Mouse (Mus musculus): ENCODE results near the gene Gtf2ird1.
A peak's percentile ranks its signal among the peaks of the same experiment; 100 is the strongest.
"Not testable (repeated sequence)": the region's sequence is repeated elsewhere in the genome, so short reads cannot be mapped to it uniquely, and the experiment has no call there.

The Gtf2ird1 gene

DNA sequence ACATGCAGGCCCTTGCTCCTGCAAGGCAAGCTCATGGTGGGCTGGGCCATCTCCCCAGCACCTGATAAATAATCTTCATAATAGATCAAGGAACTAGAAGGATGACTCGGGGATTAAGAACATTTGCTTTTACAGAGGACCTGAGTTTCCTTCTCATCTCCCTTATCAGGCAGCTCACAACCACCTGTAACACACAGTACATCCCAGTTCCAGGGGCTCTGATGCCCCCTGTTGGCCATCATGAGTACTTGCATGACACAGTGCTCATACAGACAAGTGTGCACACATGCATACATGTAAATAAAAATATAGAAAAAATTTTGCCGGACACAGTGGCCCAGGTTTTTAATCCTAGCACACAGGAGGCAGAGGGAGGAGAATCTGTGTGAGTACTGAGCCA is 17.4 kb upstream of the Gtf2ird1 start:
- DNase-seq, result no peak

DNA sequence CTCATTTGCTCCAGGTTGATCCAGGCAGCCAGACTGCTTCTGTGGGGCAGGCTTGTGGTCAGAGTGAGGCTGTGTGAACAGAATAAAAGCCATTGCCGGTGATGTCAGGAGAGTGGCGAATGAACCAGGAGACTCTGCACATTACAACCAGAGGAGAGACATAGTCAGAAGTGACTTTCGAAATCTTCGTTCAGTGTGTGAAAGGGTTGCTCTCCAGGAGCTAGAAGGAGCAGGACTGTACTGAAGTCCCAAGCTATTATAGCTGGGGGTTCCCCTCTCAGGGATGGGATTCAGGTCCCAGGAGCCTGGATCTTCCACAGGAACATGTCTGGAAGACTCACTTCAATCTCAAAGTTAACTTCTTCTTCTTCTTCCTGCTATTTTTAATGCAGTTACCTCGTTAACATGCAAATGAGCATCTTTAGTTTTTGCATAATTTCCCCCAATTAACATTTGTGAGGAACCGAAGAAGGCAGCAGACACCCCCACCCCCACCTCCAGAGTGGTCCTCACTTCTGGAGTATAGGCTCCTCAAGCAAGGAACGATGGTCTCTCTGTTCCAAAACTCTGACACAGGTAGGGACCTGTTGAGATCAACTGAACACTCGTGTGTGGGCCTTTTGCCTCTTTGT is 14.1 kb upstream of the Gtf2ird1 start:
- DNase-seq, result no peak

DNA sequence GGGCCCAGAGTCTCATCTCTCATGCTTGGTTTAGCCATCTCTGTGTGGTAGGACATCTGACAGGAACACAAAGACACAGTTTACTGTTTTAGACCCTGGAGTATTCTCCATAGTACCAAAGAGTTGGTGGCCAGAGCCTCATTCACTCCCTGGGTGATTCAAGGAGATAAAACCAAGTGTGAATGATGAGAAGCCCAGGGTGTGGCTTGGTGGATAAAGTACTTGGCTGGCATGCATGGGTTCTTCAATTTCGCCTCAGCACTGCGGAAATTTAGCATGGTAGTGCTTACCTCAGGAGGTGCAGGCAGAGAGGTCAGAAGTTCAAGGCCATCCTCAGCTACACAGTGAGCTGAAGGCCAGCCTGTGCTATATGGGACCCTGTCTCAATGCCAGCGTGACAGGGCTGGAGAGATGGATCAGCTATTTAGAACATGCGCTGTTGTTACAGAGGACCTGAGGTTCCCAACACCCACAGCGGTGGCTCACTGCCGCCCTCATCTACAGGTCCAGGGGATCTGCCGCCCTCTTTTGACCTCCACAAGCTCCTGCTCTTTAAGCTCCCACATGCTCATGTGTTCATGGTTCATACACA is 13.1 kb upstream of the Gtf2ird1 start:
- DNase-seq, result no peak

DNA sequence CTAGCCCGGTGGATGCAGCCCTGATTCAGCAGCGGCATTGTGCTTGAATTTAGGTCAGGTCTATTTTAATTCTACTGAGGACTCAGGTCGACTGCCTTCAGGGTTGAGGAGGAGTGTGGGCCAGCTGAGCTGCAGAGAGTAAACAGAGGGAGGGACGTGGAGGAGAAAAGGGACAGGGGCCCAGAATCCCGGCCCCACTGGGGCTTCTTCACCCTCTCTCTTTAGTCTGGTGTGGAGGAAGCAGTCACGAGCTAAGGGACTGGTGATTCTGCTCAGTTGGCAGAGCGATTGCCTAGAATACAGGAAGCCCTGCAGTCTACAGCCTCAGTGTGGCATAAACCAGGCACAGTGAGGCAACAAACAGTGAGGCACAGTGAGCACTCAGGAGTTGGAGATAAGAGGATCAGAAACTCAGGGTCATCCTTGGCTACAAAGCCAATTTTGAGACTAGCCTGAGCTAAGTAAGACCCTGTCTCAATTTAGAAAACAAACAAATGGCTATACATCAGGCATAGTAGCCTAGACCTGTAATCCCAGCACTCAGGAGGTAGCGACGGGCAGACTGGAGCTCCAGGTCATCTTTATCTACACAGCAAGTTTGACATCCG is 11.7 kb upstream of the Gtf2ird1 start:
- DNase-seq, result no peak

DNA sequence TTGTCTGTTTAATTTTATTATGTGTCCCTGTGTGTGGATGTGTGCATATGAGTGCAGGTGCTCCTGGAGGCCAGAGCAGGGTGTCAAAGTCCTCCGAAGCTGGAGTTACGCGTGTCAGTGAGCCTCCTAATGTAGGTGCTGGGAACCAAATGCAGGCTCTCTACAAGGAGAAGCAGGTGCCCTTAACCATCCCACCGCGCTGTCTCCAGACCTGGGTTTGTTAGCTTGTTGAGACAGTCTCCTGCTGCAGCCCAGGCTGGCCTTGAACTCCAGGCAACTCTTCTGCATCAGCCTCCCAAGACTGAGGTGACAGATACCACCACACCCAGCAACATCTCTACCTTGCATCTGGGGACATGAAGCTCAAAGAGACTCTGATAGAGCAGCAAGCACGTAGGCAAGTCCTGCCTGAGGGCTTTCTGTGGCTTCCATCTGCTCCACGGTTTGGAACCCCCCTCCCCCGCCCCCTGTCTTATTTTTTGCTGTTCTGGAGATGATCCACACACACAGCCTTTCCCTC is 10.6 kb upstream of the Gtf2ird1 start:
- DNase-seq, result no peak

DNA sequence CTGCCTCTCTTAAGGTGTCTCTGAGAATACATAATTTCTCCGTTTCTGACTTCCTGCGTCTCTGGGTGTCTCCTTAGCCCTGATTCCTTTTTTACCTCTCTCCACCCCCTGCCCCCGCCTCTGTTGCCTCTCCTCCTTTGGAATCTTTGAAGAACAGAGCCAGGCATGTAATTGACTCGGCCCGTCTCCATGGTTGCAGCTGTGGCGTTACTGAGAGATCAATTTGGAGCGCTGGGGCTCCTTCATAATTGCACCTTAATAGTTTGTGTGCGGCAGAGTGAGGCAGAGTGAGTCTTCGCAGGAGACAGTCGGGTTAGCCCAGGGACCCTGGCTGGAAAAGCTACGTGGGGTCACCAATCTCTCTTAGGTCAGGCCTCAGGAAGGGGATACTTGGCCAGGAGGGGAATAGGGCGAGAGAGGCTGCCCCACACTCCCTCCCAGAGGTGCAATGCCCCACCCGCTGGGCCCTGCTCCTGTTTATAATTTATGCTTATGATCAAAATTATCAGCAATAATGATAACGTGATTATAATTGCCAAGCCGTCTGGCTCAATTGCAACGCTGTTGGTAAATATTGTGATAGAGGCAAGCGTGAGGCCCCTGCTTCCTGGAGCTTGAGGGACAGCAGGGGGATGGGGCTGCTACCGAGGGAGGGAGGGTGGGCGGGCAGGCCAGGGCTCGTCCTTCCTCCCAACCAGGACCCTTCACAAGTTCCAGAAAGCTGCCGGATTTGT is 9.9 kb upstream of the Gtf2ird1 start:
- no peak for DNase-seq

DNA sequence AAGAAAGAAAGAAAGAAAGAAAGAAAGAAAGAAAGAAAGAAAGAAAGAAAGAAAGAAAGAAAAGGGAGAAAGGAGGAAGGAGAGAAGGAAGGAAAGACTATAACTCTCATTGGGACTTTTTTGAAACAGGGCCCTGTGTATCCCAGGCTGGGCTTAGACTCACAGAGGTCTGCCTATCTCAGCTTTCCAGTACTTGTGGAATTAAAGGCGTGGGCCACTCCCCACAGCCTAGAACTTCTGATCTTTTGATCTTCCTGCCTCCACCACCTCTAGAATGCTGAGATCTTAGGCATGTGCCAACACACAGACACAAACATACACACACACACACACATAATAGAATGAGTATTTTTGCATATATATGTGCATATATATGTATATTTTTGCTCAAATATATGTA is 8.7 kb upstream of the Gtf2ird1 start:
- no peak for DNase-seq

DNA sequence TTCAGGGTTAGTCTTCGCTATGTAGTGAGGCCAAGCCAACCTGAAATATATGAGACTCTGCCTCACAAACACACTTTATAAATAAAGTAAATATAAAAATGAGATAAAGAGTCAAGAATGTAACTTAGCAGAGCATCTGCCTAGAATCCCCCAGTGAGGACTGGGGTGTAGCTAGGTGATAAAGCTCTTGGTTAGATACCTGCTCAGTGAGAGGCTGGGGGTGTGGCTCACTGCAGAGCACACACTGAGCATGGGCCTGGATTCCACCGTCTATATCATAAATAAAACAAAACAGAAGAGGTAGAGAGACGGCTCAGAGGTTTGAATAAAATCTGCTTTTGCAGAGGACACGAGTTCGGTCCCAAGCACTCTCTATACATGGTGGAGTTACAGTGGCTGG is 7.7 kb upstream of the Gtf2ird1 start:
- no peak for DNase-seq

DNA sequence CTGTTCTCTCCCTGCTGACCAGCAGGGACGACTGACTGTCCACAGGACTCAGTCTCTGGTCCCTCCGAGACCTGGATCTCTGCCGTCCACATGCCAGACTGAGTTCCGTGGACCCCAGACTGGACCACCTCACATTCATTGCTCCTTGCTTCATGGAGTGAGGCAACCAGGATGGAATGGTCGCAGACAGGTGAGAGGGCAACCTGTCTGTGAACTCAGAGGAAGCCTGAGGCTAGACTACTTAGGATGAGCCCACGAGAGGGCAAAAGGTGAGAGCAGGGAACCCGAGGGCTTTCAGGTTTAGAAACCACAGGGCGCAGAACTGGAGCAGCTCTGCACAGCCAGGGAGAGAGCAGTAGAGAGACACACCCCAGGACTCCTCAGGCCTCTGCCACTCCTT is 6.2 kb upstream of the Gtf2ird1 start:
- no peak for DNase-seq

DNA sequence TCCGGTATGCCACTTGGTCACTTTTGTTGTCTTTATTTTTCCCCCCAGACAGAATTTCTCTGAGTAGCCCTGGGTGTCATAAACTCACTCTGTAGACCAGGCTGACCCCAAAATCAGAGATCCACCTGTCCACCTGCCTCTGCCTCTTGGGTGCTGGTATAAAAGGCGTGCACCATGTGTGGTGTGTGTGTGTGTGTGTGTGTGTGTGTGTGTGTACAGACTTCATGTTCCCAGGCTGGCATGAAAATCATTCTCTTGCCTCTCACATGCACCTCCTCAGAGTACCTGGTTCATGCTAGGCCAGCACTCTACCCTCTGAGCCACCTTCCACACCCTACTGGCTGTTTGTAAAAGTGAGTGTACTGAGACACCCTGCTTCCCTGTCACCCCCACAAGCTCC is 5.8 kb upstream of the Gtf2ird1 start:
- DNase-seq, result no peak

DNA sequence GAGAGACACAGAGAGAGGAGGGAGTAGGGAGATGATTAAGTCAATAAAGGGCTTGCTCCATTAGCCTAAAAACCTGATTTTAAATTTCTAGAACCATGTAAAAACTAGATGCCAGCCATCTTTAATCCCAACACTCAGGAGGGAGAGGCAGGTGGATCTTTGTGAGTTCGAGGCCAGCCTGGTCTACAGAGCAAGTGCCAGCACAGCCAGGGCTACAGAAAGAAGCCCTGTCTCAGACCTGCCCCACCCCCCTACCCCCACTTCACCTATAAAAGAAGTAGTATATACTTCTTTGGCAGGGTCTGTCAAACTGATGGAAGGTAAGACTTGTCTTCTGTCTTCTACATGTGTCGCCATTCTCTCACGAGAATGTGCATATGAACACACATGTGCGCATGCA is 4.0 kb upstream of the Gtf2ird1 start:
- no peak for DNase-seq

DNA sequence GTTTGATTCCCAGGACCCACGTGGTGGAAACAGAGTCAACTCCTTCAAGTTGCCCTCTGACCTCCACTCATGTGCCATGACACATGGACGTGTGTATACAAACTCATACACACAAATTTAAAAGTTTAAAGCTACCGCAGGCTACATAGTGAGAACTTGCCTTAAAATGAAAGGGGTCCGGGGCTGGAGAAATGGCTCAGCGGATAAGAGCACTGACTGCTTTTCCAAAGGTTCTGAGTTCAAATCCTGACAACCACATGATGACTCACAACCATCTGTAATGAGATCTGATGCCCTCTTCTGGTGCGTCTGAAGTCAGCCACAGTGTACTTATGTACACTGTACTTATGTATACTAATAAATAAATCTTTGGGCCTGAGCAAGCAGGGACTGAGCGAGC is 2.6 kb upstream of the Gtf2ird1 start:
- DNase-seq, result no peak

DNA sequence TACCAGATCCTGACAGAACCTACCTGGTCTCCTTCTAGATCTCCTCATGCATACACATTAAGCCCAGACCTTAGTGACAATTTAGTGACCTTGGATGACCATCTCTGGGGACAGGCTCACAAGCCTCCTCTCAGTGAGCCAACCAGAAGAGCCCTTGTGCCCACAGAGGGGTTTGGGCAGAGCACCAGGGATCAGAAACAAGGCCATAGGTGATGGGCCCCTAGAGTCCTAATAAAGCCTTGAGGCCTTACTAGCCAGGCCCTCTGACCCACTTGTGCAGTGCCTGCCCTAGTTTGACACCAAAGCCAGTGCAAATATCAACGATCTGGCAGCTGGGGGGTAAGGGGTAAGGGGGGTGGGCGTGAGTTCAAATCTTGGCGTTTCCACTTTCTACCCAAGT is 1.9 kb upstream of the Gtf2ird1 start:
- no peak for DNase-seq

DNA sequence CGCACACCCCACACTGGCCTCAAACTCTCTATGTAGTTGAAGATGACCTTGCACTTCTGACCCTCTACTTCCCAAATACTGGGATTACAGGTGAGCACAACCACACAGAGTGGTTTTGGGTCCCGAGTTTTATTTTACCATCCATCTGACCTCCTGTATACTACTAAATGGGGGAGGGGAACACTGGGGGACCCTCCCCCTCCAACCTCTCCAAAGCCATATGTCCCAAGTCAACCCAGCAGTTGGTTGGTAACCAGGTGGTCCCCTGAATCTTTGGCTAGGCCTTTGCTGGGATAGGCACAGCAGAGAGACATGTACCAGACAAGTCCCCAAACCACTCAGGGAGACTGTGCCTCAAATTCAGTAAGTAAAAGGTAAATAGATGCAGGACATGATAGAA is 855 bp upstream of the Gtf2ird1 start:
- no peak for DNase-seq

DNA sequence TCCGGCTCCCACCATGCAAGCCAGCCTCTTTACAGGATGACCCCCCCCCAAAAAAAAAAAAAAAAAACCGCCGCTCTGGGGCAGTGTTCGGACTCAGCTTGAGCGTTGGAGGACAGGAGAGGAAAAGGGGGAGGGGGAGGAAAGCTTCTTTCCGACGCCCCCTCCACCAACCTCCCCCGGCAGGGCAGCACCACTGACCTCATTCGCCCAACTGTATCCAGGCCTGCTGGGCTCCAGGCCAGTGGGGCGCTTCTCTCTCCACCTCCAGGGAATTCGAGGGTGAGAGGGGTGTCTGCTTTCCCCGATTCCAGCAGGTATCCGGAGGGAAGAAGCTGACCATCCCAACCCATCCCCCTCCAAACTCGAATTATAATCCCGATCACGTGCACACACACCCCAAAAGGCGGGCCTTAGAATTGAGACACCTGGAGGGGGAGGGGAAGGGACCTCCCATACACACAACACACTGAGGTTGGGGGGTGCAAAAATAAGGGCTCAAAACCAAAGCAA is 547 bp downstream of the Gtf2ird1 start:
- peak; percentile 71 for DNase-seq

DNA sequence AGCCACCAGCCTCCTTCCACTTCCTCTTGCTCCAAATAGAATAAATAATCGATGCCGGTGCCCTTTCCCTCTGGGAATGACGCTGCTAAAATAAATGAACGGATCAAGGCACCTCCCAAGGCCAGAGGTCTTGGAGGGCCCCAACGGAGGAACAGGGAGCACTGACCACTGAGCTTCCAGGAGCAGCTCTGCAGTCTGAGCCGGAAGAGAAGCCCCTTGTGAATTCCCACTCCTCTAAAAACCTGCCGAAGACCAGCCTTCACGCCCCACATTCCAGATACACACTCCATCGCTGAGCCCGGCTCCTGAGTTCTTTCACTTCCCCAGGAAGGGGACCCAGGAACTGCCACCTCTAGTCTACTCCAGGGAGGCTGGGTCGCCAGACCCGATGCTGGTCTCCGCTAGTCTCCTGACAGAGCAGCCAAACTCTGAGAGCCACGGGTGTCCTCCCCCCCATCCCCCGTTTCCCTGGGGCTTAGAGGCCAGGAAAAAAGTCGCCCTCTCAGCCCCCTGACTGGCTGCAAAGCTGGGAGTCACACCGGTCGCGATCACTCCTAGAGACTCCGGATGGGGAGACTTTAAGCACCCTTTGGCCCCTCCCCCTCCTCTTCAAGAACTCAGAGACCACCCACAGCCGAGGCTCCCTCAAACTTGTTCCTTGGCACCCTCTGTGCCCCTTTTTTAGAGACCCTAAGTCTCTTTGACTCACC is 1.2 kb downstream of the Gtf2ird1 start:
- DNase-seq, result peak; percentile 49

DNA sequence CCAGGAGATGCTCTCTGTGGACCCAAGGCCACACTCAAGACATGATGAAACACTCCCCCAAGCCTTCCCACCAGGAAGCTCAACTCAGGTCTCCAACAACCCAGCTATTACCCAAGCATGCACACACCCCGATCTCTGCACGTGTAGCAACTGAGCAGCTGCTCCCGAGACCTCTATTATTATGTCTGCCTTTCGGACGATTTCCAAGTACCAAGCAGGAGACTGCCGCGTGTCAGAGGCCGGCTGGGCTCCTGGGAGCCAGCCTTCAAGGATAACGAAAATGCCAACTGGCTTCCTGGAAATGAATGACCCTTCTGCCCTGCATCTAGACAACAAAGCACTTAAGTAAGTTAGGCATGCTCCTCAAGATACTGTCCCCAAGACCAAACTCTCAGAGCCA is 2.1 kb downstream of the Gtf2ird1 start:
- DNase-seq, result no peak

DNA sequence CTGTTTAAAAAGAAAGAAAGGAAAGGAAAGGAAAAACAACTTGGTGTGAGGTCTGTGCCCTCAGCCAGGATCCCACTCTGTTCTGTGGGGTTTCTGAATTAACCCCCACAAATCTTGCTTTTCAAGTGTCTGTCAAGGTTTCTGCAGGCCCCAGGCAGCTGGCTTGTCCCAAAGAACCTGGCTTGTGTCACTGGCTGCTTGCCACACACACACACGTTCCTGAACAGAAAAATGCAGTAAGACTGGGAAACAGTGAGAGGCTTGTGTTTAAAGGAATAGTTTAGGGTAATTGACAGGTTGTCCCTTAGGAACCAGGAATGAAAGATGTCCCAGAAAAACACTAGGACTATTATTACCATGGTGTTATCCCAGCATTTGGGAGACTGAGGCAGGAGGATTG is 2.9 kb downstream of the Gtf2ird1 start:
- no peak for DNase-seq

DNA sequence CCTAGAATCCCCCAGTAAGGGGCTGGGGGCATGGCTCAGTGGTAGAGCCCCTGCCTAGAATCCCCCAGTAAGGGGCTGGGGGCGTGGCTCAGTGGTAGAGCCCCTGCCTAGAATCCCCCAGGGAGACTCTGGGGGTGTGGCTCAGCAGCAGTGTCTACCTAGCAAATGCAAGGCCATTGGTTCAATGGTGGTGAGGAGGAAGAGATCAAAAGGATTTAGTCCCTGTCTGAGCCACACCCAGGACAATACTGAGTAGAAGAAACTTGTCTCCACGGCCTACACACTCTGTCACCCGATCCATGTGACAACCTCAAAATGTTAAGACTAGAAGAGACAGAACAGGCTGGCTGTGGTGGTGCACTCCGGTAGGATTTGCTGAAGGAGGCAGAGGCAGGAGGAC is 9.8 kb downstream of the Gtf2ird1 start:
- not testable (repeated sequence) for DNase-seq

DNA sequence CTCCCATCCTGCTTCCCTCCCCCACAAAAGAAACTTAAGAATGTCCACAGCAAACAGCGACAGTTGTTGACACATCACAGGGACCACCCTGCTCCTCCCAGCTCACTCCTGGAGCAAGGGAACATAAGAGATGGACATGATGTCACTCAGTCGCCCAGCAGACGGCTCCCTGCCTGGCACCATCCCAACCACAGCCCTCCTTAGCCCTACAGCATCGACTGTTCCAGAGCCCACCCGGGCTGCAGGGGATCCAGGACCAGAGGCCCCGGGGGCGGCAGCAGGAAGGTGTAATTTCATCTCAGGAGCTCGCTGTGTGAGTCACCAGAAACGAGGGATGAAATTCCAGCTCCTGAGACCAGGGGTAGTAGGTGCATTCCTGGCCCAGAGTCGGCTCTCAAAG is 10.6 kb downstream of the Gtf2ird1 start:
- DNase-seq, result peak; percentile 11

DNA sequence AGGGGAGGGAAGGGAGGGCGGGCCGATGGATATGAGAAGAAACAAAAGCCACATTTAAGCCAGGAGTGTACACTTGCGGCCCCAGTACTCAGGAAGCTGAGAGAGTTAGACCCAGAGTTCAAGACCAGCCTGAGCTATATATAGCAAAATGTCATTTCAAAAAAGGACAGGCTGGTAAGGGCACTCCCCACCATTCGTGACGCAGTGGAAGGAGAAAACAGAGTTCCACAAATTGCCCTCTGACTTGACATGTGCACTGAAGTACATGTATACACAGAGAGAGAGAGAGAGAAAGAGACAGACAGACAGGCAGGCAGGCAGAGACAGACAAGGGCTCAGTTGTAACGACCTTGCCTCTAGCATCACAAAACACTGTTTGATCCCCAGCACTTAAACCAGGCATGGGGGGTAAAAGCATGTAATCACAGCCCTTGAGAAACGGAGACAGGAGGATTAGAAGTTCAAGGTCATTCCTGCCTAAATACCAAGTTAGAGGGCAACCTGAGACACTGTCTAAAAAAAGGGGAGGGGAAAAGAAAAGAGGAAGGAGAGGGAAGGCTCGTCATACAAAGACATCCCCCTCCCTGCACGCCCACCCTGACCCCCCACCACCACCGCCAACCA is 11.2 kb downstream of the Gtf2ird1 start:
- DNase-seq, result no peak

DNA sequence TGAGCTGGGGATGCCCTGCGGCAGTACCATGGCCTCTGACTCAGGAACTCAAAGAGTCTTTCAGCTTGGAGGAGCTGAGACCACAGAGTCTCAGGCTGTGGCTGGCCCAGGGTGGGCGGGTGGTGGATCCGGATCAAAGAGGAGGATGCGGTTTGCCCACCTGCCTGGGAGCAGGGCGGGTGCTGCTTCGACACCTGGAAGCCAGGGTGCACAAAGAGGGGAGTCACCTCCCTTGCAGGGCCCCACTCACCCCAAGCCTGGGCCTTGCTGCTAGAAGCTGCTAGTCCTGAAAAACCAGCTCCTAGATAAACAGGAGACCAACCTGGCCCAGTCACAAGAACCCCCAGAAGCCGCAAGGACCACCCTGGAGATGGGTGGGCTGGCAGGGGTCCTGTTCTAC is 12.0 kb downstream of the Gtf2ird1 start:
- DNase-seq, result no peak

DNA sequence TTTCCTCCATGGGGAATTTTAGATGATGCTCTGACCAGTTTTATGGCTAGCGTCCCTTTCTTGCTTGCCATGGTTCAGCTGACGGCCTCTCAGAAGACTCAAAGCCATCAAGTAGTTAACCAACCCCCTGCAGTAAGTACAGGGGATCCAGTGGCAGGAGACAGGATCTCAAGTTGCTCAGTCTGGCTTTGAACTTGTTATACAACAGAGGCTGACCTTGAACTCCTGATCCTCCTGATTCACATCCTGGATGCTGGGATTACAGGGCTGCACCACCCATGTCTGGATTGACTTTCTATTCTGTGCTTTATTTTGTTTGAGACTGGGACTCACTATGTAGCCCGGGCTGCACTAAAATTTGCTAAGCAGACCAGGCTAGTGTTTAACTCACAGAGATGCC is 14.4 kb downstream of the Gtf2ird1 start:
- DNase-seq, result no peak
